Mouse (Mus musculus) G1E (cell line): ENCODE measurements around the gene Mfrp.

Experiments
- CTCF ChIP-seq: IDR thresholded peaks from 2 replicates; pipeline ENCODE4 v1.5.1; 2012; ENCODE audit warnings: low read depth, low read length, inconsistent platforms, mixed read lengths
- GATA1 ChIP-seq: IDR thresholded peaks from 2 replicates; pipeline ENCODE4 v1.6.1; 2012; ENCODE audit warnings: borderline replicate concordance, low read length, inconsistent platforms, mixed read lengths
- GATA2 ChIP-seq: IDR thresholded peaks from 2 replicates; pipeline ENCODE4 v1.6.1; 2012; ENCODE audit warnings: low read depth, low read length, inconsistent platforms, borderline replicate concordance

DNA sequence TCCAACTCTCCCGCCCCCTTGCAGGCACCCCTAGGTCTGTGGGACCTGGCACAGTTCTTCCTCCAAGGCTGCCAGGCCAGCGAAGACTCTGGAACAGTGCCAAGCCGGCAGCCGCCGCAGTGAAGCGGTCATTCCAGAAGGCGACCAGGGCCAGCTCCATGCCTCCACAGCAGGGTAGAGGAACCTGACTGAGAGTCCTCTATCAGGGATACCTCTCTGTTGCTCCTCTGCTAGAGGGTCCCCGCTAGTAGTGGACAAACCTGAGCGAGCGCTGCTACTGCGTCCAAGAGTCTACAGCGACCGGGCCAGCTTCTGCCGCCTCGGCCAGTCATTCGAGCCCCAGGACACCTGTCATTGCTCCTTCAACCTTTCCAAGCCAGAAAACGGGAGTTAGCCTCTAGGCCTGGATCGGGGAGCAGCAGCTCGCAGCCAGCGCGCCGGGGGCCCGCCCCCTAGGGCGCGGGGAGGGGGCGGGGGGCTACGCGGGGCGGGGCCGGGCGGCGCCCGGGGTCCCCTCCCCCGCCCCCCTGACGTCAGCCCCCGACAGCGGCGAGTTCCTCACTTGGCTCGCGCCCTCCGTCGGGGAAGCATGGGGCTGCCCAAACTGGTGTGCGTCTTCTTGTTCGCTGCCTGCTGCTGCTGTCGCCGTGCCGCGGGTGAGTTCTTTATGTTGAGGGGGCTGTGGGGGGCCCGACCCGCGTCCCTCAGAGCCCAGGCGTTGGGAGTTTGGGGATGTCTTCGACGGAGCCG, 32.7 kb downstream of the Mfrp start, which contains the start of gene Mcam:
- TF ChIP-seq GATA2: no peak
- TF ChIP-seq CTCF: no peak
- no peak for TF ChIP-seq GATA1
